Mouse (Mus musculus) liver, postnatal 0 days (tissue): ENCODE results near the gene Sf3b3. TPM values are rescaled to one million over a fixed set of nuclear protein-coding genes. Genes with fewer than 3 reads are reported as not detected.
"Not testable (repeated sequence)": the region's sequence is repeated elsewhere in the genome, so short reads cannot be mapped to it uniquely, and the experiment has no call there.

Experiments
- ATAC-seq: fragments of 200-750 bp; cut with Nextera tagmentation; 2 replicates; pipeline ENCODE4 v1.8.0; 2017; ENCODE audit warnings: mild to moderate bottlenecking, moderate library complexity
- DNase-seq: peaks from one replicate; pipeline ENCODE4 v3.0.0-alpha.2; 2016
- H3K27ac ChIP-seq: fragments of 300-500 bp; sonication (generic); 2 replicates; pipeline ENCODE4 v1.5.1; 2014; ENCODE audit warnings: antibody characterized with exemption, moderate library complexity, mild to moderate bottlenecking, low read depth
- H3K27me3 ChIP-seq: fragments of 300-500 bp; sonication (generic); 2 replicates; pipeline ENCODE4 v1.6.1; 2014; ENCODE audit warnings: low read length, control low read depth, mixed read lengths; ENCODE audit not compliant: insufficient read depth
- H3K36me3 ChIP-seq: fragments of 300-500 bp; sonication (generic); replicated peaks from 2 replicates; pipeline ENCODE4 v1.6.1; 2014; ENCODE audit warnings: mild to moderate bottlenecking, control low read depth, low read length, moderate library complexity, mixed read lengths; ENCODE audit not compliant: insufficient read depth
- H3K4me1 ChIP-seq: fragments of 300-500 bp; sonication (generic); 2 replicates; pipeline ENCODE4 v1.6.1; 2014; ENCODE audit warnings: antibody characterized with exemption, mild to moderate bottlenecking, control low read depth; ENCODE audit not compliant: insufficient read depth
- H3K4me2 ChIP-seq: fragments of 300-500 bp; sonication (generic); 2 replicates; pipeline ENCODE4 v1.6.1; 2014; ENCODE audit warnings: low read depth, mild to moderate bottlenecking, low read length, moderate library complexity, mixed read lengths
- H3K4me3 ChIP-seq: fragments of 300-500 bp; sonication (generic); 2 replicates; pipeline ENCODE4 v1.5.1; 2014; ENCODE audit warnings: low read depth, low read length
- H3K9ac ChIP-seq: fragments of 300-500 bp; sonication (generic); replicated peaks from 2 replicates; pipeline ENCODE4 v1.6.1; 2014; ENCODE audit warnings: mild to moderate bottlenecking, moderate library complexity
- H3K9me3 ChIP-seq: fragments of 300-500 bp; sonication (generic); 2 replicates; pipeline ENCODE4 v1.6.1; 2016; ENCODE audit warnings: mild to moderate bottlenecking, control low read depth, low read length, mixed read lengths
- CTCF ChIP-seq: sonication (generic); IDR thresholded peaks from 2 replicates; pipeline ENCODE4 v1.5.1; 2016; ENCODE audit warnings: antibody characterized with exemption, low read depth
- EP300 ChIP-seq: IDR thresholded peaks from 2 replicates; pipeline ENCODE4 v1.6.1; 2016; ENCODE audit warnings: antibody characterized with exemption, low read depth, mild to moderate bottlenecking
- WGBS: fragments of 180-500 bp; shearing (Covaris S2); extraction: QIAGEN DNeasy Blood & Tissue Kit; methylation state at CpG from one replicate; pipeline ENCODE4 v1.1.7; 2014; ENCODE audit not compliant: insufficient replicate concordance; 5-methylcytosine and 5-hydroxymethylcytosine counted together
- polyA plus RNA-seq: library from polyadenylated mRNA; unstranded; fragments of >200 nt; fragmentation: Nextera tagmentation; extraction: Ambion mirVana; gene quantifications from 2 replicates; pipeline ENCODE4 v1.2.1, GENCODE M21; 2015

The Sf3b3 gene
- polyA plus RNA-seq, 1 experiment from 2014 or later: 31.2 TPM

- no peak for TF ChIP-seq CTCF
- no peak for TF ChIP-seq EP300
- no peak overlapping the region for H3K4me2 ChIP-seq
- no peaks in the 10 kb centered on the region for H3K4me1 ChIP-seq
- no peaks in the 10 kb centered on the region for H3K9me3 ChIP-seq
- no peak overlapping the region for H3K27ac ChIP-seq
- no peak overlapping the region for H3K4me3 ChIP-seq
- H3K9ac ChIP-seq: no peak overlapping the region
- WGBS: 56% methylated on average over 4 of the region's 4 CpGs
- H3K27me3 ChIP-seq: no peaks in the 10 kb centered on the region
- H3K36me3 ChIP-seq: peaks cover 79% of the 10 kb centered on the region
- DNase-seq (no peak), ATAC-seq (peak; percentile 56)
Measured at GRCm38 (mm10) chr8:110877862-110878261, 31.3 kb upstream of the Sf3b3 start.

- Histone ChIP-seq H3K27ac (no peak overlapping the region), H3K4me3 (no peak overlapping the region), H3K27me3 (no peaks in the 10 kb centered on the region), H3K9ac (no peak overlapping the region), H3K4me1 (no peaks in the 10 kb centered on the region), H3K36me3 (peaks cover 82% of the 10 kb centered on the region), H3K9me3 (no peaks in the 10 kb centered on the region), H3K4me2 (no peak overlapping the region)
- ATAC-seq: no peak
- TF ChIP-seq EP300 (no peak), CTCF (no peak)
- DNase-seq: no peak
- 87% methylated on average over 2 of the region's 2 CpGs for WGBS
Measured at GRCm38 (mm10) chr8:110870501-110870900, 23.9 kb upstream of the Sf3b3 start.

GRCm38 (mm10) chr8:110861347-110862025, 14.9 kb upstream of the Sf3b3 start:
- H3K9me3 ChIP-seq, DNase-seq, H3K4me3 ChIP-seq, H3K27ac ChIP-seq, ATAC-seq, H3K4me2 ChIP-seq, H3K27me3 ChIP-seq, H3K4me1 ChIP-seq, H3K9ac ChIP-seq: not testable (repeated sequence)
- H3K36me3 ChIP-seq: peaks cover 87% of the 10 kb centered on the region
- 85% methylated on average over 7 of the region's 7 CpGs for WGBS

GRCm38 (mm10) chr8:110859651-110860501, 13.3 kb upstream of the Sf3b3 start:
- H3K27ac ChIP-seq: no peak overlapping the region
- no peaks in the 10 kb centered on the region for H3K4me1 ChIP-seq
- H3K9me3 ChIP-seq: no peaks in the 10 kb centered on the region
- DNase-seq (peak; percentile 39), ATAC-seq (no peak)
- H3K4me2 ChIP-seq: peak overlapping the region; percentile 13; the same call in 1 of the 2 replicates
- no peak overlapping the region for H3K9ac ChIP-seq
- TF ChIP-seq EP300: no peak
- TF ChIP-seq CTCF: peak; percentile 63
- H3K27me3 ChIP-seq: no peaks in the 10 kb centered on the region
- no peak overlapping the region for H3K4me3 ChIP-seq
- 72% methylated on average over 7 of the region's 7 CpGs for WGBS
- peaks cover 87% of the 10 kb centered on the region for H3K36me3 ChIP-seq

GRCm38 (mm10) chr8:110856760-110857461, 10.3 kb upstream of the Sf3b3 start:
- H3K36me3 ChIP-seq: peaks cover 85% of the 10 kb centered on the region
- TF ChIP-seq CTCF (peak; percentile 45), EP300 (no peak)

GRCm38 (mm10) chr8:110856073-110856472, 9.5 kb upstream of the Sf3b3 start:
- H3K9me3 ChIP-seq, H3K4me2 ChIP-seq, ATAC-seq, H3K4me1 ChIP-seq, H3K27me3 ChIP-seq, H3K4me3 ChIP-seq, DNase-seq, H3K27ac ChIP-seq, H3K9ac ChIP-seq: not testable (repeated sequence)
- 94% methylated on average over 4 of the region's 4 CpGs for WGBS
- H3K36me3 ChIP-seq: peaks cover 90% of the 10 kb centered on the region

More at GRCm38 (mm10) chr8:110856760-110857461, 10.3 kb upstream of the Sf3b3 start:
- Histone ChIP-seq H3K4me1 (no peaks in the 10 kb centered on the region), H3K27me3 (no peaks in the 10 kb centered on the region), H3K4me3 (no peak overlapping the region), H3K27ac (no peak overlapping the region), H3K9me3 (no peaks in the 10 kb centered on the region), H3K4me2 (no peak overlapping the region), H3K9ac (no peak overlapping the region)
- 85% methylated on average over 4 of the region's 5 CpGs for WGBS
- ATAC-seq (no peak), DNase-seq (no peak)
